Mouse (Mus musculus) MEL (cell line): Measurements from ENCODE around the gene Lrrc20. TPM values are rescaled to one million over a fixed set of nuclear protein-coding genes. Genes with fewer than 3 reads are reported as not detected.

Source experiments
- DNase-seq: peaks from one replicate; pipeline ENCODE4 v3.0.0; 2011; ENCODE audit warnings: low read depth, low spot score
- H3K27ac ChIP-seq: 2 replicates; pipeline ENCODE4 v1.5.1; 2012; ENCODE audit warnings: low read depth, mild to moderate bottlenecking, control low read depth, low read length, moderate library complexity; ENCODE audit not compliant: control insufficient read depth
- H3K27me3 ChIP-seq, 2 experiments: fragments of 150-350 bp in 1 of 2; sonication (generic) in 1 of 2; 2 replicates each; pipeline ENCODE4 v1.6.1; 2012; ENCODE audit warnings: low read length in 2 of 2, mild to moderate bottlenecking in 2 of 2, improper control_type of control experiment in 1 of 2, moderate library complexity in 1 of 2; ENCODE audit not compliant: insufficient read depth in 2 of 2, control insufficient read depth in 1 of 2
- H3K36me3 ChIP-seq, 2 experiments: 2 replicates each; pipeline ENCODE4 v1.6.1; 2012 to 2014; ENCODE audit warnings: low read length in 2 of 2, improper control_type of control experiment in 1 of 2, inconsistent platforms in 1 of 2, mild to moderate bottlenecking in 1 of 2; ENCODE audit not compliant: insufficient read depth in 2 of 2, control insufficient read depth in 1 of 2
- H3K4me1 ChIP-seq, 2 experiments: fragments of 150-350 bp in 1 of 2; sonication (generic) in 1 of 2; 2 replicates each; pipeline ENCODE4 v1.6.1; 2012; ENCODE audit warnings: low read length in 2 of 2, improper control_type of control experiment in 1 of 2, mild to moderate bottlenecking in 1 of 2; ENCODE audit not compliant: insufficient read depth in 2 of 2, control insufficient read depth in 1 of 2
- H3K4me3 ChIP-seq, 2 experiments: fragments of 150-350 bp in 1 of 2; sonication (generic) in 1 of 2; 2 replicates each; pipeline ENCODE4 v1.5.1; 2012; ENCODE audit warnings: low read depth in 2 of 2, low read length in 2 of 2, mild to moderate bottlenecking in 2 of 2, moderate library complexity in 2 of 2, control low read depth in 1 of 2, improper control_type of control experiment in 1 of 2; ENCODE audit not compliant: control insufficient read depth in 1 of 2, insufficient read depth in 1 of 2
- H3K79me2 ChIP-seq: 2 replicates; pipeline ENCODE4 v1.6.1; 2012; ENCODE audit warnings: mild to moderate bottlenecking, low read length, moderate library complexity; ENCODE audit not compliant: control insufficient read depth, poor library complexity, insufficient read depth
- H3K9ac ChIP-seq: 2 replicates; pipeline ENCODE4 v1.6.1; 2012; ENCODE audit warnings: low read depth, mild to moderate bottlenecking, control low read depth, low read length, moderate library complexity; ENCODE audit not compliant: control insufficient read depth, poor library complexity, severe bottlenecking
- H3K9me3 ChIP-seq: fragments of 150-350 bp; sonication (generic); replicated peaks from 2 replicates; pipeline ENCODE4 v1.6.1; 2012; ENCODE audit warnings: mild to moderate bottlenecking, low read length, improper control_type of control experiment, moderate library complexity; ENCODE audit not compliant: insufficient read depth
- EP300 ChIP-seq, 2 experiments: IDR thresholded peaks; 2 replicates each; pipeline ENCODE4 v1.6.1; 2011; ENCODE audit warnings: improper control_type of control experiment in 2 of 2, low read length in 2 of 2, low read depth in 1 of 2, mild to moderate bottlenecking in 1 of 2
- ETS1 ChIP-seq: IDR thresholded peaks from 2 replicates; pipeline ENCODE4 v1.6.1; 2012; ENCODE audit warnings: low read depth, mild to moderate bottlenecking, inconsistent platforms, low read length, improper control_type of control experiment, moderate library complexity
- GABPA ChIP-seq: IDR thresholded peaks from 2 replicates; pipeline ENCODE4 v1.6.1; 2012; ENCODE audit warnings: low read depth, mild to moderate bottlenecking, inconsistent platforms, low read length, improper control_type of control experiment, moderate library complexity
- HCFC1 ChIP-seq: IDR thresholded peaks from 2 replicates; pipeline ENCODE4 v1.6.1; 2012; ENCODE audit warnings: low read depth, mild to moderate bottlenecking, inconsistent platforms, low read length, improper control_type of control experiment, moderate library complexity
- JUND ChIP-seq: IDR thresholded peaks from 2 replicates; pipeline ENCODE4 v1.6.1; 2011; ENCODE audit warnings: low read depth, mild to moderate bottlenecking, improper control_type of control experiment, low read length
- KAT2A ChIP-seq: conservative IDR thresholded peaks from 2 replicates; pipeline ENCODE4 v1.6.1; 2012; ENCODE audit warnings: low read depth, low read length, improper control_type of control experiment, inconsistent platforms
- MAFK ChIP-seq: IDR thresholded peaks from 2 replicates; pipeline ENCODE4 v1.6.1; 2011; ENCODE audit warnings: low read depth, mild to moderate bottlenecking, low read length, improper control_type of control experiment, borderline replicate concordance
- MAZ ChIP-seq: IDR thresholded peaks from 2 replicates; pipeline ENCODE4 v1.6.1; 2012; ENCODE audit warnings: low read depth, mild to moderate bottlenecking, inconsistent platforms, low read length, improper control_type of control experiment
- MXI1 ChIP-seq: IDR thresholded peaks from 2 replicates; pipeline ENCODE4 v1.6.1; 2011; ENCODE audit warnings: mild to moderate bottlenecking, low read depth, low read length, improper control_type of control experiment
- MYB ChIP-seq: IDR thresholded peaks from 2 replicates; pipeline ENCODE4 v1.6.1; 2011; ENCODE audit warnings: mild to moderate bottlenecking, low read depth, low read length, improper control_type of control experiment
- POLR2AphosphoS2 ChIP-seq: IDR thresholded peaks from 2 replicates; pipeline ENCODE4 v1.6.1; 2011; ENCODE audit warnings: low read length, improper control_type of control experiment
- POLR2AphosphoS5 ChIP-seq: IDR thresholded peaks from 2 replicates; pipeline ENCODE4 v1.6.1; 2012; ENCODE audit warnings: low read depth, borderline replicate concordance, mild to moderate bottlenecking, inconsistent platforms, low read length, moderate library complexity, mixed read lengths
- TCF12 ChIP-seq: IDR thresholded peaks from 2 replicates; pipeline ENCODE4 v1.6.1; 2014; ENCODE audit warnings: low read depth, mild to moderate bottlenecking, inconsistent platforms, low read length, improper control_type of control experiment, moderate library complexity
- UBTF ChIP-seq: IDR thresholded peaks from 2 replicates; pipeline ENCODE4 v1.6.1; 2012; ENCODE audit warnings: low read depth, mild to moderate bottlenecking, inconsistent platforms, low read length, improper control_type of control experiment, moderate library complexity, borderline replicate concordance; ENCODE audit not compliant: insufficient read depth
- ZC3H11A ChIP-seq: IDR thresholded peaks from 2 replicates; pipeline ENCODE4 v1.6.1; 2012; ENCODE audit warnings: low read depth, mild to moderate bottlenecking, inconsistent platforms, low read length, improper control_type of control experiment
- polyA plus RNA-seq, 2 experiments: library from polyadenylated mRNA; stranded (reverse) in 1 of 2; unstranded in 1 of 2; fragments of >175 nt in 1 of 2; fragments of >200 nt in 1 of 2; gene quantifications; 2 replicates each; pipeline versions ENCODE4 v1.2.1 to v1.2.4; 2012; ENCODE audit warnings: low replicate concordance in 2 of 2, low read depth in 1 of 2; ENCODE audit not compliant: insufficient read length in 2 of 2, insufficient read depth in 1 of 2, missing spikeins in 1 of 2
- total RNA-seq: library from RNA; depleted of rRNA; stranded (reverse); fragments of 300-350 nt; gene quantifications from 2 replicates; pipeline ENCODE4 v1.2.3, GENCODE M21; 2012

Gene Lrrc20
- total and polyA plus RNA-seq, 3 experiments: 7.6 to 14.7 TPM; not detected in 1

GRCm38 (mm10) chr10:61538446-61538845 is 62.8 kb downstream of the Lrrc20 start:
- TF ChIP-seq KAT2A (no peak), UBTF (no peak), ZC3H11A (no peak), ETS1 (no peak), MYB (no peak), HCFC1 (no peak), MXI1 (no peak), MAFK (no peak), TCF12 (no peak), MAZ (no peak), EP300 (IDR thresholded peaks at IDR 0.05; ENCODE audit: low read depth in 1 of 2, low read length in 2 of 2) (no peak), POLR2AphosphoS2 (no peak), JUND (no peak)
- Histone ChIP-seq H3K27ac (no peak overlapping the region), H3K4me3 (no peak overlapping the region), H3K4me1 (peaks cover 10 to 30% of the 10 kb centered on the region in 2 experiments), H3K27me3 (no peaks in the 10 kb centered on the region), H3K9me3 (no peaks in the 10 kb centered on the region), H3K79me2 (no peaks in the 10 kb centered on the region), H3K9ac (no peak overlapping the region), H3K36me3 (peaks cover 0 to 22% of the 10 kb centered on the region in 2 experiments; a peak in 2 of 4 replicates)
- DNase-seq: no peak

DNA sequence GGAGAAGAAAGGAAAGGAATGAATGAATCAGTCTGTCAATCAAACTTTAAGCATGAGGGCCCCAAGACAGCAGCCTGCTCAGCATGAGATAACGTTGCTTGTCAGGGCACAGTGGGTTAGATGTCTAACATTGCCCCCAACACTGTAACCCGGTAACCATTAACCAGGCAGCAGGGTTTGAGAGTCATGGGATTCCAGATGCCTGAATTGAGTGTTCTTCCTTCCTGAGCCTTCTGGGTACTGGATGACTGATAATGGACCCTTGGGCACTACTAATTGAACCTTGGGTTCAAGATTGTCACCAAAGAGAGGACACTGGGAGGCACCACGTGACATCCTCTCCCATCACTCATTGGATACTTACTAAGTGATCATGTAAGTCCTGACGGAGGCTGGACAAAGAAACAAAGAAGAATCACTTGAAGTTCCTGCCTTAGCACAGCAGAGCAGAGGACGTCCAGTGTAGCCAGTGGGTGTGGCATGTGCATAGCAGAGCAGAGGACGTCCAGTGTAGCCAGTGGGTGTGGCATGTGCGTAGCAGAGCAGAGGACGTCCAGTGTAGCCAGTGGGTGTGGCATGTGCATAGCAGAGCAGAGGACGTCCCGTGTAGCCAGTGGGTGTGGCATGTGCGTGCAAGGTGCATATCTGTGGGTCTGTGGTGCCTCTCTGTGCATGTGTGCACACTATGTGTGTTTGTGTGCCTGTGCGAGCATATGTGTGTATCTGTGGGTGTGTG is 68.7 kb downstream of the Lrrc20 start:
- Histone ChIP-seq H3K9ac (no peak overlapping the region), H3K9me3 (no peaks in the 10 kb centered on the region), H3K4me1 (no peaks in the 10 kb centered on the region), H3K27ac (no peak overlapping the region), H3K79me2 (no peaks in the 10 kb centered on the region), H3K27me3 (no peaks in the 10 kb centered on the region)
- DNase-seq: no peak
- TF ChIP-seq GABPA (no peak), POLR2AphosphoS5 (no peak), MAFK (no peak), MYB (no peak), MXI1 (no peak)
- TF ChIP-seq, all 39 proteins: peak for 0
- Histone ChIP-seq H3K4me3 (no peak overlapping the region), H3K36me3 (no peaks in the 10 kb centered on the region)
